Mouse (Mus musculus) cerebellum, adult 11-12 months (tissue): ENCODE measurements around the gene Runx1.

Experiments
- DNase-seq: peaks from one replicate; pipeline ENCODE4 v3.0.0; 2022

Runx1 gene

GRCm38 (mm10) chr16:92608180-92608960, 217.6 kb downstream of the Runx1 start:
- no peak for DNase-seq

- DNase-seq, result no peak
These were observed 219.4 kb downstream of the Runx1 start for GRCm38 (mm10) chr16:92606491-92606965.

GRCm38 (mm10) chr16:92605606-92606490, 220.1 kb downstream of the Runx1 start:
- no peak for DNase-seq

- no peak for DNase-seq
These were observed 223.4 kb downstream of the Runx1 start for GRCm38 (mm10) chr16:92602504-92602903.

DNA sequence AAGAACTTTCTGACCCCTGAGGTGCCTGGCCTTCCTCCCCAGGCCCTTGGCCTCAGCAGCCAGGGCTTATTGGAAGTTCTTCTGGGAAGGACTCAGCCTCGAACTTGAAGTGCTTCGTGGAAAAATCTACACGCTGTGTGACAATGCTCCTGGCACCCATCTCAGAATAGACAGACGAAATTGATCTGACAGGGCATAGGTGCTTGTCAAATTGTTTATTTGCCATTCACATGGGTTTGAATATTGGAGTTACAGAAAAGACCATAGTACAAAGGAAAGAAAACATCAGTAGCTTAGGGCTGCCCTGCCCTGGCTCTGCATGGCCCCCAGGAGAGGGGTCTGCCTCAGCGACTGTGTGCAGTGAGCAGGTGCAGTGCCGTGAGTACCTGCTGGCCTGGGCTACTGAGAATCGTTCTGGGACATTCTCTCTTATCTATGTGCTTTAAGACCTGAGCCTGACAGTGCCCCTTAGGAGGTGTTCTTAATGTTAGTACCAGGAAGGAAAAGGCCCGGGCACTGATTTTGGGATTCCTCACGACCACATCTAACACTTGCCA, 224.6 kb downstream of the Runx1 start:
- DNase-seq, result no peak

DNA sequence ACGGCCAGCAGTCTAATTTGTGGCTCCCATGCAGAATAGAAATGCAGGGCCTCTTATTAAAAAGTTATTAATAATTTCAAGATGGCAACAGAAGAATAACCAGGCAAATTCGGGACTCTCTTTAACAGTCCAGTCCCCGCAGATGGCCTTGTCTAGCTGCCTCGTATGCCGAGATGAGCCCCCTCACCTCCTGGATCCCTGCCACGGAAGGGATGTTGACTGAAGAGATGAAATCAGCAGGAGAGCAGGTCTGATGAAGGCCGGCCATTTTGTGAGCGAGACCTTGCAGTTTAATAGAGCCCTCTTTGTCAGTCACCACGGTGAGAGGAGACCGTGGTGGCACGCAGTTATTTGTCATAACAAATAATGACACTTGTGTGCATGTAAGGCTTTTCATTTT, 226.5 kb downstream of the Runx1 start:
- no peak for DNase-seq

DNA sequence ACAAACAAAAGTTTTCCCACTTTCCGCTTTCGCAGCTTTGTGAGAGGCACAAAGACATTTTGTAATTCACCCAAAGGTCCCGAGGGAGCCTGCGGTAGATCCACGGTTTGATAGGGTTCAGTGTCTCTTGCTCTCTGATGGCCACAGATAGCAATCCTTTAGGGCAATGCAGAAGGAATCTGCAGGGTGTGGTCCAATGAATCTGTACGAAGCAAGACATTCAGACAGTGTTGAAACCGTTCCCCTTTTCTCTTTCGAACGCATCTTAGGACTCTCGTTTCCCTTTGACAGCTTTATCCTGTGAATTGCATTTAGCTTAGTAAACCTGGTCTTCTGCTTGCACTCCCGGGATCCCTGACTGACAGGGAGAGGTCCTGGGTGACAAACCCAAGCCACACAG, 228.3 kb downstream of the Runx1 start:
- DNase-seq, result no peak

DNA sequence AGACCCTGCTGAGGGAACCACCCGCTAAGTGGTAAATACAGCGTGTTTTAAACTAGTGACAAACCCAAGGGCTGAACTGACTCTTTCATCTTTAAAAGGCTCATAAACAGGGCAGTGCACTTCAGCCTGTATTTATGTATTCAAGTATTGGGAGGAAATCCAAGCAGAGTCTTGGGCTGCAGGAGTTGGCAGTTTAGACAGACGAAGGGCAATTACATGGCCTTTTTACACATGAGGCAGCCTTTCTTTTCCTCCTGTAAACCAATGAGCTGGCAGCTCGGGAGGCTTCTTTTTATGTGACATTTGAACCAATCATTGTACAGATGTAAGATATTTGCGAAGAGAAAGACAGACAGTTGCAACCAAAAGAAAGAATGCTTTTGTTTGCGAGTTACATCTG, 233.7 kb downstream of the Runx1 start:
- no peak for DNase-seq

DNA sequence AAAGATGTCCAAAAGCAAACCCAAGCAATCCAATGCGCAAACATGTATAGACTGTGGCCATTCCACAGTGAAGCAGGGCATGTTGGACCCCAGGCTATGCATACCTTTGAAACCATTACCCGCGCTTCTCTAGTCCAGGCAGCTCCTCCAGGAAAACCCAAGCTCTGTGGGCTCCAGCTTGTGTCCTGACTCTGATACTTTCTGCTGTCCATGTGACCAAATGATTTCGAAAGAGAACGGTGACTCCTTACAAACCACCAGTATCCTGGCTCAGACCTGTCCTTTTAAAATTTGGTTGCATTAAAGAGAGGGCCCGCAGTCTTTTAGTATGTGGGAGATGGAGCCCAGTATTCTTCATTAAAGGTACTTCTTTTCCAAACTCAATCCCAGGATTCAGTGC, 234.2 kb downstream of the Runx1 start:
- DNase-seq, result no peak

- DNase-seq, result no peak
These were observed 238.1 kb downstream of the Runx1 start for GRCm38 (mm10) chr16:92587836-92588235.

DNA sequence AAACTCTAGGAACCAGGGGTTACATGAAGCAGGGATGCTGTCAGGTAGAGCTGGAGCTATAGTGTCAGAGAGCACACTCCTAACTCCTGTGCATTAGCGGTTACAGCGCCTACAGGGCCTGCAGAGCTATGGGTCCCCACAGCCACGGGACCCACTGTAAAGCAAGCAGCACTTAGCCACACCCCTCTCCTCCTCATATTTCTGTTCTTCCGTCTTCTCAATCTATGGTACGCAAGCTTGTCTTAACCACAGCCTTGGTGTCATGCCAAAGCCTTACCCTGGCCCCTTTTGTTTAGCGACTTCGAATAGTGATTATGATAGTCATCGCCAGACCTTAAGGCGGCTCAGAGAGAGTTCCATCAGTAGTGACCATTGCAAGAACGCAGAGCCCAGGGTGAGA, 244.2 kb downstream of the Runx1 start:
- DNase-seq, result no peak

DNA sequence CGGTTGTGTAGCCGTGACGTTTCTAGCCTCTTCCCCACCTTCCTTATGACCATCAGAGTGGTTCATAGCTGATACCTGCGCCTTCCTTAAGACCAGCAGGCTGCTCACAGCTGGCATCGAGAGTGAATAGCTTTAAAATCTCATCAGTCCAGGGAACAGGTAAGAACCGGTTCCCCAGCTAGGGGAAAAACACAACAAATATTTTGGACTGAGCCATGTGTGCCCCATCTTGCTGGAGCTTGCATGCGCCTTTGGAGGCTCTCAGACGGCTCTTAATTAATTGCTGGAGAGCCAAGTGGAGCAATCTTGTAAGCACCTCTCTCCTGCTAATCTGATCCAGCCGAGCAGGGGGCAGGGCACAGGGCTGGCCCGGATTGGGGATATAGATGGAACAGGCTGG, 245.0 kb downstream of the Runx1 start:
- DNase-seq, result no peak

GRCm38 (mm10) chr16:92578915-92579653, 246.9 kb downstream of the Runx1 start:
- DNase-seq, result no peak

DNA sequence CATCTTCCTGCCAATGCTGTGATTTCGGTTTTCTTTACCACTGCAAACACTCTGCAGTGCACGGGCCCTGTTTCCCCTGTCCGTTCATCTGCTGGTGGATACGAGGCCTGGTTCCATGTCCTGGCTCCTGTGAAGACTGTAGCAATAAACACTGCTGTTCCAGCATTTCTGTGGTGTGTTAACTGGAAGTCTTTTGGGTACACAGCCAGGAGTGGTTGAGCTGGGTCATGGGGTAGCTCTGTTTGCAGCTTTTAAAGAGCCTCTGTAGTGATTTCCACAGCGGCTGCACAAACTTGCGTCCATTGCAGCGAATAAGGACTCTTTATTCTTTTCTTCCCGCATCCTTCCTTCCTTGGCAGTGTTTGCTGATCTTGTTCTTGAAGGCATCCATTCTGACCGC, 248.6 kb downstream of the Runx1 start:
- no peak for DNase-seq

GRCm38 (mm10) chr16:92575792-92576191, 250.2 kb downstream of the Runx1 start:
- no peak for DNase-seq

DNA sequence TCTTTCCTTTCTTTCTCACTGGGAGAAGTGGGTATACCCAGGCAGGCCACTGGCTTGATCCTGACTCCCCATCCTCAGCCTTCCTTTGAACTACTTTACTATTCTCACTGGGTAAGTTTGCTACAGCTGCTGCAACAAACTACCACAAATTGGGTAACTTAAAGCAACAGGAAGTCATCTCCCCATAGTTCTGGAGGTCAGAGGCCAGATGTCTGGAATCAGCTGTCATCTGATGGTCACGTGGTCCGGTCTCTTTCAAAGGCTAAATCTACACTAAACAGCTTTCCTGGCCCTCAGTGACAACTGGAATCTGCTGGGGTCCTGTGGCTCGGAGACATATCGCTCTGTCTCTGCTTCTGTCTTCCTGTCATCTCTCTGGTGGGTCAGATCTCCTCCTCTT, 252.8 kb downstream of the Runx1 start:
- no peak for DNase-seq

DNA sequence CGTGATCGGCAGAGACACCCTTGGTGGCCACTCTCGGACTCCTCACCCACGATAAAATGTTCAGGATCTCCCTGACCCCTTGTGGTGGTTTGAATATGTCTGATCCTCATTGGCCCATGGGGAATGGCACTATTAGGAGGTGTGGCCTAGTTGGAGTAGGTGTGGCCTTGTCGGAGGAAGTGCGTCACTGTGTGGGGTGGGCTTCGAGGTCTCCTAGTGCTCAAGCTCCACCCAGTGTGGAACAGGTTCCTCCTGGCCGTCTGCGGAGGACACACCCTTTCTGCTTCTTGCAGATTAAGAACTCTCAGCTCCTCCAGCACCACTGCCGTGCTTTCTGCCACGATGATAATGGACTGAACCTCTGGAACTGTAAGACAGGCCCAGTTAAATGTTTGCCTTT, 254.7 kb downstream of the Runx1 start:
- no peak for DNase-seq

- DNase-seq, result no peak
These were observed 259.8 kb downstream of the Runx1 start for GRCm38 (mm10) chr16:92566146-92566545.

DNA sequence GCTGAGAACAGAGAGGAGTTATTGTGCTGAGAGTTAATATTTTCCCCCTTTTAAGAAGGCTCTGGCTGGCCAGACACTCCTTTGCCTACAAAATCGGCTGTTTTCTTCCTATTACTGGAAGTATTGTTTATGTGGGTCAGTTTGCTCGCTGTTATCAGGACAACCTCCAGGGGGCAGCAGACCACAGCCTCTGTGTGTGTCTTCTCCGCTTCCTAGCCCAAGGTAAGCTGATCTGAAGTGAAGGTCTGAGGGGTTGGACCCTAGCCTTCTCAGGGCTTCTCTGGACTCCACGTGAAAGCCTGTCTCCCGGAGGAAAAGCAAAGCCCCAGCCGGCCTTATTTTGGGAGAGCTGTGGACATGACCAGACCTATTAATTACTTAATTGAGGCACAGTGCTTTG, 260.2 kb downstream of the Runx1 start:
- DNase-seq, result peak; percentile 61

DNA sequence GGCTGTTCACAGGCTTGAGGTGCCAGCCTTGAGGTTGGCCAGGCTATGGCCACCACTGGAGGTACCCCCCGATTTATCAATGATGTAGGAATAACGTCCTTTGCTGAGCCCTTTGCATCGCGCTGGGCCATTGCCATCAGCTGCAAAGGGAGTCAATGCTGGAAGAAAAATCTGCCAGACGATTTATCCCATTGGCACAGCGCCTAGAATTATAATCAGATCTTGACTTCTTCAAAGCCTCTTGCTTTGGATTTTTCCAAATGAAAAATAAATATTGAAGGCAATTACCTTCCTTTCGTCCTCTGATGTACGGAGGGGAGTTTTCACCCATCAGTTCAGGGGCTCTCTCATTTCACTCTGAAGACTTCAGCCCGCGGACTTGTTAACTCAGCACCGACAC, 260.7 kb downstream of the Runx1 start:
- DNase-seq, result peak; percentile 7

DNA sequence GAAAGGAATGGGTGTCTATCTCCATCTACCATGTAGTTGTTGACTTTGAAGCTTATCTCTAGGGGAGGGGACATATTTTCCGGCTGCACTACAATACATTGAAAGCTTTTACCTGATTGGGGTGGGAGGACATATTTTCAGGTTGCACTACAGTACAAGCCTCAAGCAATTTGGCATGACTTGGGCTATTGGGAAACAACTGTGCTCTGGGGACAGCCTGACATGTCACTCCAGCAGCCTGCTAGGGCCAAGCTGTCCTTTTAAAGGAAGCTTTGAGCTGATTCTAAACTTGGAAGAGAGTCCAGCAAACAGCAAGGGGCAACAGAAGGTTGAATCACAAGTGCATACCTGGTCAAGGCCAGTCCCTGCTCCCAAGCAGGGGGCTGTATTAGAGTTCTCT, 270.9 kb downstream of the Runx1 start:
- no peak for DNase-seq

DNA sequence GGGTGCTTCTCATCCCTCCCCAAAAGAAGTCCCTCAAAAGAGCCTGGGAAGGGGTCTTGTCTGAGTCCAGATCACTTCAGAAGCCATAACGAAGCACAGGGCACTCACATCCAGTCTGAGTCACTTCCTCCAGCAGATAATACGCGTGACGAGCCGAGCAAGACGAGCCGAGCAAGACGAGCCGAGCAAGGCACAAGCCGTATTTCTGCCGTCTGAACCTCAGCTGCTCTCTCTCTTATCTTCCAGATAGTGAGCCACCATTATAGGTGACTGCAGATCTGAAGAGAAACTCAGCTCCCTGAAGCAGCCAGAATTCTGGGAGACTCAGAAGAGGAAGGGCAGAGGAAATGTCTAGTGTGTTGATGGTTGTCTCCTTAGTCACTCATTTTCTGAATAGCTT, 273.1 kb downstream of the Runx1 start:
- DNase-seq, result no peak

DNA sequence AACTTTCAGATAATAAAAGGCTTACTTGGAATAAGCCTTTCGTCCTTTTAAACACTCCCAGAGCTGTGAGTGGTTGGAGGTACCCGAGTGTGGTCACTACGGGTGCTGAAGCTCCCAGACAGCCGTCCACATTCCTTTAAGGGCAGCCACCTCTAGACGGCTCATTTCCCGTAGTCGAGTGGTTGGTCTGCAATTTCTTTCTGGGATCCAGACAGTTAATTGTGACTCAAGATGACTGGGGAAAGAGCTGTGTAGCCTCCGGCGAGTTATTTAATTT, 273.9 kb downstream of the Runx1 start:
- no peak for DNase-seq
